Mouse (Mus musculus) E14TG2a.4 (cell line): ENCODE results near the gene Rerg.
A peak's percentile ranks its signal among the peaks of the same experiment; 100 is the strongest.

Experiments used
- H3K27me3 ChIP-seq: 2 replicates; pipeline ENCODE4 v1.6.1; 2014; ENCODE audit warnings: low read length, control low read depth; ENCODE audit not compliant: insufficient read depth
- H3K36me3 ChIP-seq: 2 replicates; pipeline ENCODE4 v1.6.1; 2014; ENCODE audit warnings: low read length, control low read depth; ENCODE audit not compliant: insufficient read depth
- H3K4me1 ChIP-seq: replicated peaks from 2 replicates; pipeline ENCODE4 v1.6.1; 2014; ENCODE audit warnings: low read depth, low read length, control low read depth
- H3K4me3 ChIP-seq: replicated peaks from 2 replicates; pipeline ENCODE4 v1.5.1; 2014; ENCODE audit warnings: mild to moderate bottlenecking, low read length
- H3K9me3 ChIP-seq: 2 replicates; pipeline ENCODE4 v1.6.1; 2014; ENCODE audit warnings: low read length, control low read depth
- CTCF ChIP-seq: conservative IDR thresholded peaks from 2 replicates; pipeline ENCODE4 v1.5.1; 2014; ENCODE audit warnings: low read length
- NANOG ChIP-seq: IDR thresholded peaks from 2 replicates; pipeline ENCODE4 v1.6.1; 2014; ENCODE audit warnings: borderline replicate concordance, low read length, mixed read lengths
- POU5F1 ChIP-seq: IDR thresholded peaks from 2 replicates; pipeline ENCODE4 v1.6.1; 2014; ENCODE audit warnings: low read length, borderline replicate concordance

Rerg gene

GRCm38 (mm10) chr6:137110778-137111174 is 59.5 kb downstream of the Rerg start:
- H3K36me3 ChIP-seq: no peaks in the 10 kb centered on the region
- no peak overlapping the region for H3K4me3 ChIP-seq
- 0 out of 2 replicates have a peak, but pooled peaks cover 4% of the 10 kb centered on the region for H3K27me3 ChIP-seq

DNA sequence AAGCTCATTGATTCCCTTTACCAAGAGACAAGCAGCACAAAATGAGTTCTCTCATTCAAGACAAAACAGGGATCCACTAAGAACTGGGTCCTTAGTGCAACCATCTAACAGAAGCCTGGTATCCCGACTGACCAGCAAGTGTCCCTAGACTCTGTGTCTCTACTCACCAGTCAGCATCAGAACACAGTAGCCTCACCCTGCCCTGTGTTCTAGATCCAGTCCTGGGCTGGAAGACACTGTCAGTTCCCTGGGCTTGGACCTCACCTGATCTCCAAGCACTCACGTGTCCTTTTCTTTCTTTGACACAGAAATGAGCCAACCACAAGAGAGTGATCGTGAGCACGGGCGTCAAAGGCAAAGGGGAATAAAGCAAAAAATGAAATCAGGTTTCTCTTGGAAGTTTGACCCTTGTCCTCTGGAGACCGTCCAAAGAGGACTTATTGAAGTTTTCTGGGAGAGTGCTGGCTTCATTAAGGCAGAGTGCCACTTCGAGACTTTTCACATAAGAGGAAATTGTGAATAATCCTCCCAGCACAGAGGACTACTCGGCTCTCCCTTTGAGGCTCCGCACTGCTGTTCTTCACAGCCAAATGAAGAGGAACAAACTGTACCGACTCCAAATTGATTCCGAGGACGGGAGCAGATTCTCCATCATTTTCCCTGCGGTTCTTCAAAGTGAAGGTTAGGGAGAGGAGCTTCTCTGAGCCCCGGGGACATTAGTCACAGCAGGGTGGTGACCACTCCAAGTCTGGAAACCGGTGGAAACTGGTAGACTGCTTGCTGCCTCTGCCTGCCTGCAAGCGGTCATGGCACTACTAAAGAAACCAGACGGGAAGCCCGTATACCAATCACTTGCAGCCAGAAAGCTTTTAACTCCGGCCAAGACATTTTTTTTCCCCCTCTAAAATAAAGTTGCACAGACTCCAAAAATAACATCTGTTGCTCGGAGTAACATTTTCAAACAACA is 60.2 kb downstream of the Rerg start:
- no peaks in the 10 kb centered on the region for H3K9me3 ChIP-seq
- no peak overlapping the region for H3K4me3 ChIP-seq
- TF ChIP-seq CTCF: no peak
- no peak for TF ChIP-seq NANOG
- TF ChIP-seq POU5F1: no peak
- 0 out of 2 replicates have a peak, but pooled peaks cover 4% of the 10 kb centered on the region for H3K27me3 ChIP-seq
- H3K36me3 ChIP-seq: no peaks in the 10 kb centered on the region
- H3K4me1 ChIP-seq: no peaks in the 10 kb centered on the region

More at GRCm38 (mm10) chr6:137110778-137111174, 59.5 kb downstream of the Rerg start:
- no peaks in the 10 kb centered on the region for H3K4me1 ChIP-seq
- TF ChIP-seq NANOG (no peak), POU5F1 (no peak), CTCF (no peak)
- no peaks in the 10 kb centered on the region for H3K9me3 ChIP-seq

GRCm38 (mm10) chr6:137105285-137105684 is 65.0 kb downstream of the Rerg start:
- Histone ChIP-seq H3K4me3 (no peak overlapping the region), H3K9me3 (no peaks in the 10 kb centered on the region), H3K36me3 (no peaks in the 10 kb centered on the region), H3K27me3 (0 out of 2 replicates have a peak, but pooled peaks cover 4% of the 10 kb centered on the region), H3K4me1 (no peaks in the 10 kb centered on the region)
- TF ChIP-seq POU5F1: no peak
- TF ChIP-seq NANOG: no peak
- TF ChIP-seq CTCF: no peak

DNA sequence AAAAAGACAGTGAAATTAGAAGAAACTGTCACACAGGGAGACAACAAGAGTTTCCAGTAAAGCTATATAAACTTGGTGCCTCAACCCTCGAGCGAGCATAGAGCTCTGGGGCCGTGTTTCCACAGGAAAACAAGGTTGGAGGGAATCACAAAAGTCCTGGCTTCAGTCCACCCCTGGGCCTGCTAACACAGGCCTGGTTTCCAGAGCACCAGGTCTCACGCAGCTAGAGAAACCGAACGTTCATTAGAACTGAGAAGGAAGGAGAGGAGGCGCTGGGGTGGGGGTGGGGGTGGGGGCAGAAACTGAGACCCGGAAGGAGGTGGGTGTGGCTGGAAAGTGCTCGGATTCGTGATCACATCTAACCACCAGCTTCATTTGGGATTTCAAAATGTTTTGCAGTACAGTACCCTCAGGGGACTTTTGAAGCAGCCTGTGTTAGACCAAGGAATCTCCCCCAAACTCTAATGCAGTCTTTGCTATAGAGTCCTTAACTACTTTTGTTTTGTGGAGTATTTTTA is 67.6 kb downstream of the Rerg start:
- no peaks in the 10 kb centered on the region for H3K4me1 ChIP-seq
- no peaks in the 10 kb centered on the region for H3K36me3 ChIP-seq
- H3K9me3 ChIP-seq: no peaks in the 10 kb centered on the region
- H3K4me3 ChIP-seq: no peak overlapping the region
- no peaks in the 10 kb centered on the region for H3K27me3 ChIP-seq
- TF ChIP-seq NANOG (no peak), CTCF (no peak), POU5F1 (no peak)

DNA sequence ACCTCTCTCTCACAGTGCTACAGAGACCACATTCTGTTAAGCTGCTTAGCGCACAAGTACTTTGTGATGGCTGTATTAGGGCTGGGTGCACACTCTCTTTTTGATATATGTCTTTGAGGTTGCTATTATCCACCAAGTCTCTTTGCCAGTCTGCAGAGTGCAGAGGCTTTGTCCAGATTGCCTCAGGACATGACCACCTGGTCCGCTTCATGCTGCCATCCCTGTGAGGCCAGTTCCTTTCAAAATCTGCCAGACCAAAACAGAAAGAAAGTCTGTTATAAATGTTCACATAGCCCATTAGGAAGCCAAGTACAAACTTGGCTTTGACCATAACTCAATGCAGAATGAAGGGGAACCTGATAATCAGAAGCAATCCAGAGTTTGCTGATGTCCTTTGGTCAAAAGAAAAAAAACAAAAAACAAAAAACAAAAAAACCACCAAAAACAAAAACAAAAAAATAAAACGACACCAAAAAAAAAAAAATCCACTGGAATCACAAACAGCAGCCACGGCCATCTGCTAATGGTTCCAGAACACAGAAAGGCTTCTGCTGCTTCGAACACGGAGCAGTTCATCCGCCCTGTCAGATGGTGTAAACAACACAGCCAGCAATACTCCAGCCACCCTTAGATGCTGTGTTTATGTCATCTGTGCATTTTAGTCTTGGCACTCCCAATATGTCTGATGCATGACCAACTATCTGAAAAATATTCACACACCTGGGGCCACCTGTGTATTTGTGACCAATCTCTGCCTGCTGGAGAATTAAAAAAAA is 68.2 kb downstream of the Rerg start:
- H3K9me3 ChIP-seq: no peaks in the 10 kb centered on the region
- H3K4me1 ChIP-seq: no peaks in the 10 kb centered on the region
- no peaks in the 10 kb centered on the region for H3K36me3 ChIP-seq
- H3K27me3 ChIP-seq: no peaks in the 10 kb centered on the region
- no peak overlapping the region for H3K4me3 ChIP-seq
- no peak for TF ChIP-seq NANOG
- no peak for TF ChIP-seq CTCF
- TF ChIP-seq POU5F1: no peak

GRCm38 (mm10) chr6:137100259-137100658 is 70.0 kb downstream of the Rerg start:
- TF ChIP-seq POU5F1 (no peak), NANOG (no peak), CTCF (no peak)
- H3K9me3 ChIP-seq: no peaks in the 10 kb centered on the region
- no peaks in the 10 kb centered on the region for H3K27me3 ChIP-seq
- no peak overlapping the region for H3K4me3 ChIP-seq
- peaks cover 4% of the 10 kb centered on the region; the same call in 1 of the 2 replicates for H3K4me1 ChIP-seq
- no peaks in the 10 kb centered on the region for H3K36me3 ChIP-seq

DNA sequence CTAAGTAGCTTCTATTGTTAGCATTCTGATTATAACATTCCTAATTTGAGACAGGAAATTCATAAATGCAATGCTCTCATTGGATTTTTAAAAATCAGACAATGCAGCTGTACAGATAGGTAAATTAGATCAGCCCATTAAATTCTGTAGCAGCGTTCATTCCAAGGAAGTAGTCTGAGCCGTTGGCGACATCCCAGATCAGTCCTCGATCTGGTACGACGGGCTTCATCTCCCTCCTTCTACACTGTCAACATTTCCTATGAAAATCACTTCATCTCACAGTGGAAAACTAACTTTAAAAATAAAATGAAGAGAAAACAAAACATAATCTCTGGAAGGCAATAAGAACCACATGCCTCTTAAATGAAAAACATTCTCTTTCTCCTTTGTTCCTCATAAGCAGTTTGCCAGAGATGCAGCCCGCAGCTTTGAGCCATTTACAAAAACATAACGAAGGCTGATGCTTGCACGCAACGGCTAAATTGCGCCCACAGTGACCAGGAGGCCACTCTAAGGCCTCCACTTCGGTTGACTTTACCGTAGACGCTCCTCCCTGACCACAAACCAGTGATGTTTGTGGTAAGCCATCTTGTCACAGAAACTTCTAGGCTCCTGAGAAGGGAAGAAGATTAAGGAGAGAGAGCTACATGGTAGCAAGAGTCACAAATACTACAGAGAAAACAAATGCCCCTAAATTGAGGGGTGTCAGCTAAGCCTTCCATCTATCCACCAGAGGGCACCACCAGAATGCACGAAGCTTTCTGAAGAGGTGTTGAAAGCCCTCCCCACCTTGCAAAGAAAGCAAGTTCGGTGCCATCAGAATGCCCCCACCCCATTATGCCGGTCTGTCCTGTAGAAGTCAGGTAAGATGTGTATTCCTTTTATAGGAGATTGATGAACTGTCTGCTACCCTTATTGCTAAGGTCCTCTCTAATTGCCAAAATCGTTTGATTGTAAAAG is 71.8 kb downstream of the Rerg start:
- peak; percentile 39 for TF ChIP-seq CTCF
- TF ChIP-seq POU5F1: no peak
- no peak for TF ChIP-seq NANOG
- Histone ChIP-seq H3K27me3 (no peaks in the 10 kb centered on the region), H3K9me3 (no peaks in the 10 kb centered on the region), H3K4me1 (peaks cover 4% of the 10 kb centered on the region; the same call in 1 of the 2 replicates), H3K4me3 (no peak overlapping the region), H3K36me3 (no peaks in the 10 kb centered on the region)
